Mouse (Mus musculus) lung, postnatal 10 days (tissue): ENCODE results near the gene Cyp4f14.
"Not testable (repeated sequence)": the region's sequence is repeated elsewhere in the genome, so short reads cannot be mapped to it uniquely, and the experiment has no call there.

Experiments used
- DNase-seq: peaks from one replicate; pipeline ENCODE4 v3.0.0; 2021

The Cyp4f14 gene

GRCm38 (mm10) chr17:32891239-32892180 lies 25.6 kb downstream of the Cyp4f14 start, which contains the start of gene Zfp870:
Zfp870 (minus strand) TSS chr17:32891642.
- DNase-seq, result peak; percentile 95

- DNase-seq, result no peak
Observed at GRCm38 (mm10) chr17:32890852-32891238, 26.3 kb downstream of the Cyp4f14 start.

GRCm38 (mm10) chr17:32889611-32890010 lies 27.5 kb downstream of the Cyp4f14 start:
- no peak for DNase-seq

GRCm38 (mm10) chr17:32880320-32881218 lies 36.6 kb downstream of the Cyp4f14 start:
- DNase-seq, result no peak

GRCm38 (mm10) chr17:32878773-32879172 lies 38.4 kb downstream of the Cyp4f14 start:
- no peak for DNase-seq

GRCm38 (mm10) chr17:32877471-32878171 lies 39.5 kb downstream of the Cyp4f14 start:
- no peak for DNase-seq

GRCm38 (mm10) chr17:32872696-32873095 lies 44.4 kb downstream of the Cyp4f14 start:
- no peak for DNase-seq

- no peak for DNase-seq
Observed at GRCm38 (mm10) chr17:32872091-32872490, 45.1 kb downstream of the Cyp4f14 start.

GRCm38 (mm10) chr17:32871483-32871882 lies 45.7 kb downstream of the Cyp4f14 start:
- no peak for DNase-seq

GRCm38 (mm10) chr17:32867266-32867665 lies 49.9 kb downstream of the Cyp4f14 start:
- DNase-seq, result not testable (repeated sequence)

- not testable (repeated sequence) for DNase-seq
Observed at GRCm38 (mm10) chr17:32856713-32857112, 60.4 kb downstream of the Cyp4f14 start.
